8 mouse cellular contexts compared by ENCODE assay signal in the genomic region with DNA sequence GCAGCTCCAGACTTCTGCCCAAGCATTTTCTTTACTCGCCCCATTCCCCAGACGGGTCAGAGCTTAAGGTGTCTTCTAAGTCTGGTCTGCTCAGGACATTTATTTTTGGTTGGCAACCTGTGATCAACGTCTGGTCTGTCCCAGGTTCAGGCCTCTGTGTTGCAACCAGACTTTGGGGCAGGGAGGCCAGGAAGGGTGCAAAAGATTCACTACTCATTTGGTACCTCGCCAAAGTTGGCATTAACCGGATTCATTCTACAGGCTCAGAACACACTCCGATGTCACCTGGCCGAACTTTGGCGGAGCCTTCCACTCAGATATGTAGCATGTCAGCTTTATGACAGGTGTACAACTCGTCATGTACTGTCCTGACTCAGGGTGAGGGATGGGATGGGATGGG. TPM values are rescaled to one million over a fixed set of nuclear protein-coding genes. Genes with fewer than 3 reads are reported as not detected.
DNase-seq lines count a peak whose midpoint lies in the region; ATAC-seq and TF ChIP-seq lines count a peak whose summit lies in the region.

No protein-coding gene starts in this region.

- H3K36me3 ChIP-seq in erythroblast, embryonic 14.5 days (ENCODE audit: control insufficient read depth) = no peaks in the 10 kb centered on the region
- no peaks in the 10 kb centered on the region for H3K36me3 ChIP-seq in ES-Bruce4 (ENCODE audit: control insufficient read depth, insufficient read depth, low read length, poor library complexity, severe bottlenecking)
- no peaks in the 10 kb centered on the region for H3K36me3 ChIP-seq in hindbrain, embryonic 12.5 days
- no peaks in the 10 kb centered on the region for H3K36me3 ChIP-seq in liver, embryonic 16.5 days (ENCODE audit: control insufficient read depth, insufficient read depth)

- no peak for TF ChIP-seq POLR2A in ES-Bruce4 (IDR thresholded peaks at IDR 0.05; ENCODE audit: insufficient read depth, low read length)

- H3K4me3 ChIP-seq in erythroblast, embryonic 14.5 days (replicated peaks) = peak overlapping the region; percentile 63
- H3K4me3 ChIP-seq in ES-Bruce4 (ENCODE audit: low read depth, low read length) = no peak overlapping the region
- H3K4me3 ChIP-seq in hindbrain, embryonic 12.5 days = peak overlapping the region; percentile 48; the same call in 1 of the 2 replicates
- peak overlapping the region; percentile 63 for H3K4me3 ChIP-seq in liver, embryonic 16.5 days (ENCODE audit: low read depth, low read length)

- H3K4me1 ChIP-seq in erythroblast, embryonic 14.5 days (ENCODE audit: control insufficient read depth) = peaks cover 32% of the 10 kb centered on the region
- peaks cover 6% of the 10 kb centered on the region for H3K4me1 ChIP-seq in ES-Bruce4 (ENCODE audit: control insufficient read depth, insufficient read depth, low read length)
- peaks cover 56% of the 10 kb centered on the region for H3K4me1 ChIP-seq in hindbrain, embryonic 12.5 days
- H3K4me1 ChIP-seq in liver, embryonic 16.5 days (ENCODE audit: control insufficient read depth, low read depth, low read length) = peaks cover 31% of the 10 kb centered on the region

- H3K9me3 ChIP-seq in erythroblast, embryonic 14.5 days (ENCODE audit: control insufficient read depth, low read length) = no peaks in the 10 kb centered on the region
- no peaks in the 10 kb centered on the region for H3K9me3 ChIP-seq in ES-Bruce4 (replicated peaks; ENCODE audit: control insufficient read depth, insufficient read depth, low read length, poor library complexity, severe bottlenecking)
- H3K9me3 ChIP-seq in hindbrain, embryonic 12.5 days (replicated peaks) = no peaks in the 10 kb centered on the region
- H3K9me3 ChIP-seq in liver, embryonic 16.5 days (replicated peaks; ENCODE audit: control insufficient read depth, low read length) = no peaks in the 10 kb centered on the region

- peak overlapping the region; percentile 74 for H3K4me2 ChIP-seq in hindbrain, embryonic 12.5 days (replicated peaks)
- peak overlapping the region; percentile 57 for H3K4me2 ChIP-seq in liver, embryonic 16.5 days (ENCODE audit: low read depth, low read length)

- 37% methylated on average over 9 of the region's 9 CpGs for WGBS in hindbrain, embryonic 12.5 days
- WGBS in liver, embryonic 16.5 days (ENCODE audit: insufficient replicate concordance) = 28% methylated on average over 9 of the region's 9 CpGs

- TF ChIP-seq CTCF in ES-Bruce4 (IDR thresholded peaks at IDR 0.05; ENCODE audit: low read depth, low read length) = no peak

- no peak for ATAC-seq in erythroblast, adult 5-6 weeks (replicated peaks; ENCODE audit: low FRiP score, poor library complexity, severe bottlenecking)
- no peak for ATAC-seq in hindbrain, embryonic 12.5 days (ENCODE audit: low FRiP score)
- ATAC-seq in liver, embryonic 16.5 days (ENCODE audit: low read depth) = no peak

- DNase-seq in right cerebral cortex, adult 18-20 months = no peak
- DNase-seq in urinary bladder, adult 18-20 months (ENCODE audit: low spot score in 2 of 2) = no peak
- no peak for DNase-seq in layer of hippocampus, postnatal 10 days (ENCODE audit: low spot score in 2 of 2)

- TF ChIP-seq EP300 in ES-Bruce4 (IDR thresholded peaks at IDR 0.05; ENCODE audit: insufficient read depth, low read depth, low read length) = no peak

- H3K9ac ChIP-seq in ES-Bruce4 (ENCODE audit: low read depth, poor library complexity, severe bottlenecking) = peak overlapping the region; percentile 42; the same call in 1 of the 2 replicates
- no peak overlapping the region for H3K9ac ChIP-seq in hindbrain, embryonic 12.5 days
- peak overlapping the region; percentile 22; the same call in 1 of the 2 replicates for H3K9ac ChIP-seq in liver, embryonic 16.5 days (ENCODE audit: low read depth, low read length)

- peak overlapping the region; percentile 12; the same call in 1 of the 2 replicates for H3K27ac ChIP-seq in ES-Bruce4 (ENCODE audit: insufficient read depth, low read length)
- peak overlapping the region; percentile 72 for H3K27ac ChIP-seq in hindbrain, embryonic 12.5 days
- H3K27ac ChIP-seq in liver, embryonic 16.5 days (ENCODE audit: low read length) = peak overlapping the region; percentile 68

- peaks cover 27% of the 10 kb centered on the region for H3K27me3 ChIP-seq in erythroblast, embryonic 14.5 days (ENCODE audit: control insufficient read depth)
- no peaks in the 10 kb centered on the region for H3K27me3 ChIP-seq in ES-Bruce4 (ENCODE audit: control insufficient read depth, insufficient read depth, low read length, poor library complexity, severe bottlenecking)
- no peaks in the 10 kb centered on the region for H3K27me3 ChIP-seq in hindbrain, embryonic 12.5 days
- peaks cover 6% of the 10 kb centered on the region for H3K27me3 ChIP-seq in liver, embryonic 16.5 days (ENCODE audit: control insufficient read depth, insufficient read depth, low read depth, low read length)

RNA-seq across cellular contexts. Expression of a gene that starts 0.5 kb away (rescaled TPM):
- polyA plus RNA-seq in erythroblast, embryonic 14.5 days (2012) = 0.42 and 0.64 TPM in 2 replicates
- total RNA-seq in erythroblast, adult 5-6 weeks (2015; ENCODE audit: low replicate concordance) = 0.77 and 7.3 TPM in 2 replicates
- total RNA-seq in erythroblast, adult 5-6 weeks (2017; ENCODE audit: low replicate concordance) = 0.84 and 3.2 TPM in 2 replicates
- polyA plus RNA-seq in ES-Bruce4 (2011; ENCODE audit: insufficient read depth, insufficient read length, low read depth, missing spikeins) = 35.1 and 35.5 TPM in 2 replicates
- 37.5 and 39.7 TPM in 2 replicates for polyA plus RNA-seq in hindbrain, embryonic 12.5 days (2016; fragmentation: Nextera tagmentation; extraction: Ambion mirVana)
- 17.2 and 18.8 TPM in 2 replicates for polyA plus RNA-seq in liver, embryonic 16.5 days (2015; fragmentation: Nextera tagmentation; extraction: Ambion mirVana)
- 10 to 100 TPM; 51.1 to 53.2 TPM for total RNA-seq in layer of hippocampus, postnatal 10 days (2021)

RNA-seq across cellular contexts. Expression of a gene that starts 0.7 kb away (rescaled TPM):
- 0.07 TPM in 1 of 2 replicates, not detected in the other for polyA plus RNA-seq in erythroblast, embryonic 14.5 days (2012)
- total RNA-seq in erythroblast, adult 5-6 weeks (2015; ENCODE audit: low replicate concordance) = 2.5 TPM in 1 of 2 replicates, not detected in the other
- total RNA-seq in erythroblast, adult 5-6 weeks (2017; ENCODE audit: low replicate concordance) = 0.26 TPM in 1 of 2 replicates, not detected in the other
- 6.7 and 7.5 TPM in 2 replicates for polyA plus RNA-seq in ES-Bruce4 (2011; ENCODE audit: insufficient read depth, insufficient read length, low read depth, missing spikeins)
- 7.6 and 8.5 TPM in 2 replicates for polyA plus RNA-seq in hindbrain, embryonic 12.5 days (2016; fragmentation: Nextera tagmentation; extraction: Ambion mirVana)
- polyA plus RNA-seq in liver, embryonic 16.5 days (2015; fragmentation: Nextera tagmentation; extraction: Ambion mirVana) = 31.3 and 37.5 TPM in 2 replicates
- total RNA-seq in layer of hippocampus, postnatal 10 days (2021) = 10 to 100 TPM in 1 of 2 experiments, 1 to 10 TPM in 1; 9.9 to 10.6 TPM

RNA-seq across cellular contexts. Expression of a gene that starts 5.1 kb away (rescaled TPM):
- polyA plus RNA-seq in erythroblast, embryonic 14.5 days (2012) = 0.21 and 0.90 TPM in 2 replicates
- not detected in 2 replicates for total RNA-seq in erythroblast, adult 5-6 weeks (2015; ENCODE audit: low replicate concordance)
- total RNA-seq in erythroblast, adult 5-6 weeks (2017; ENCODE audit: low replicate concordance) = not detected in 2 replicates
- 99.2 and 115 TPM in 2 replicates for polyA plus RNA-seq in ES-Bruce4 (2011; ENCODE audit: insufficient read depth, insufficient read length, low read depth, missing spikeins)
- 308 and 309 TPM in 2 replicates for polyA plus RNA-seq in hindbrain, embryonic 12.5 days (2016; fragmentation: Nextera tagmentation; extraction: Ambion mirVana)
- polyA plus RNA-seq in liver, embryonic 16.5 days (2015; fragmentation: Nextera tagmentation; extraction: Ambion mirVana) = 5.1 and 6.0 TPM in 2 replicates
- total RNA-seq in layer of hippocampus, postnatal 10 days (2021) = 100 to 1,000 TPM; 226 to 234 TPM

RNA-seq across cellular contexts. Expression of a gene that starts 9.8 kb away (rescaled TPM):
- 0.42 and 0.50 TPM in 2 replicates for polyA plus RNA-seq in erythroblast, embryonic 14.5 days (2012)
- 0.77 and 4.2 TPM in 2 replicates for total RNA-seq in erythroblast, adult 5-6 weeks (2015; ENCODE audit: low replicate concordance)
- 4.5 and 7.4 TPM in 2 replicates for total RNA-seq in erythroblast, adult 5-6 weeks (2017; ENCODE audit: low replicate concordance)
- polyA plus RNA-seq in ES-Bruce4 (2011; ENCODE audit: insufficient read depth, insufficient read length, low read depth, missing spikeins) = 33.9 and 36.0 TPM in 2 replicates
- polyA plus RNA-seq in hindbrain, embryonic 12.5 days (2016; fragmentation: Nextera tagmentation; extraction: Ambion mirVana) = 29.0 and 30.7 TPM in 2 replicates
- 34.3 and 36.5 TPM in 2 replicates for polyA plus RNA-seq in liver, embryonic 16.5 days (2015; fragmentation: Nextera tagmentation; extraction: Ambion mirVana)
- 10 to 100 TPM; 11.0 to 13.2 TPM for total RNA-seq in layer of hippocampus, postnatal 10 days (2021)

RNA-seq across cellular contexts. Expression of a gene that starts 17.8 kb away (rescaled TPM):
- not detected in 2 replicates for polyA plus RNA-seq in erythroblast, embryonic 14.5 days (2012)
- not detected in 2 replicates for total RNA-seq in erythroblast, adult 5-6 weeks (2015; ENCODE audit: low replicate concordance)
- not detected in 2 replicates for total RNA-seq in erythroblast, adult 5-6 weeks (2017; ENCODE audit: low replicate concordance)
- polyA plus RNA-seq in ES-Bruce4 (2011; ENCODE audit: insufficient read depth, insufficient read length, low read depth, missing spikeins) = 0.30 and 0.44 TPM in 2 replicates
- 0.41 and 0.68 TPM in 2 replicates for polyA plus RNA-seq in hindbrain, embryonic 12.5 days (2016; fragmentation: Nextera tagmentation; extraction: Ambion mirVana)
- 0.04 TPM in 1 of 2 replicates, not detected in the other for polyA plus RNA-seq in liver, embryonic 16.5 days (2015; fragmentation: Nextera tagmentation; extraction: Ambion mirVana)
- 1 to 10 TPM; 1.8 to 2.0 TPM for total RNA-seq in layer of hippocampus, postnatal 10 days (2021)

Comparison
In these comparisons a context has a peak if more than half of its experiments do, and no peak if none do; other contexts are left out.
1. H3K27ac ChIP-seq: peak in every context shown above with its lines; median percentile 72 in hindbrain, embryonic 12.5 days; 68 in liver, embryonic 16.5 days; 12 in ES-Bruce4.
2. RNA of a gene that starts 0.5 kb away (polyA plus RNA-seq): 37.5 to 39.7 TPM in hindbrain, embryonic 12.5 days, 35.1 to 35.5 TPM in ES-Bruce4 and 17.2 to 18.8 TPM in liver, embryonic 16.5 days; 0.42 to 0.64 TPM in erythroblast, embryonic 14.5 days; every median in the first group is over 10 times any median in the second.
3. RNA of a gene that starts 5.1 kb away (polyA plus RNA-seq): 308 to 309 TPM in hindbrain, embryonic 12.5 days and 99.2 to 115 TPM in ES-Bruce4; 5.1 to 6.0 TPM in liver, embryonic 16.5 days and 0.21 to 0.90 TPM in erythroblast, embryonic 14.5 days; every median in the first group is over 10 times any median in the second.